Mouse (Mus musculus) forebrain, embryonic 16.5 days (tissue): Measurements from ENCODE around the gene Fry. TPM values are rescaled to one million over a fixed set of nuclear protein-coding genes. Genes with fewer than 3 reads are reported as not detected.

ENCODE experiments used
- ATAC-seq: fragments of 200-750 bp; cut with Nextera tagmentation; 2 replicates; pipeline ENCODE4 v1.8.0; 2017; ENCODE audit warnings: mild to moderate bottlenecking, moderate library complexity
- H3K27ac ChIP-seq: fragments of 300-500 bp; sonication (generic); 2 replicates; pipeline ENCODE4 v1.5.1; 2014; ENCODE audit warnings: low read length, control low read depth
- H3K27me3 ChIP-seq: fragments of 300-500 bp; sonication (generic); replicated peaks from 2 replicates; pipeline ENCODE4 v1.6.1; 2014; ENCODE audit warnings: low read length; ENCODE audit not compliant: control insufficient read depth, insufficient read depth
- H3K36me3 ChIP-seq: fragments of 300-500 bp; sonication (generic); 2 replicates; pipeline ENCODE4 v1.6.1; 2014; ENCODE audit not compliant: control insufficient read depth, insufficient read depth
- H3K4me1 ChIP-seq: fragments of 300-500 bp; sonication (generic); replicated peaks from 2 replicates; pipeline ENCODE4 v1.6.1; 2014; ENCODE audit warnings: low read length; ENCODE audit not compliant: control insufficient read depth, insufficient read depth
- H3K4me2 ChIP-seq: fragments of 300-500 bp; sonication (generic); 2 replicates; pipeline ENCODE4 v1.6.1; 2014; ENCODE audit warnings: mild to moderate bottlenecking, low read length, control low read depth
- H3K4me3 ChIP-seq: fragments of 300-500 bp; sonication (generic); replicated peaks from 2 replicates; pipeline ENCODE4 v1.5.1; 2014; ENCODE audit warnings: mild to moderate bottlenecking, low read length, control low read depth
- H3K9ac ChIP-seq: fragments of 300-500 bp; sonication (generic); replicated peaks from 2 replicates; pipeline ENCODE4 v1.6.1; 2014; ENCODE audit warnings: low read depth, low read length, control low read depth
- H3K9me3 ChIP-seq: fragments of 300-500 bp; sonication (generic); 2 replicates; pipeline ENCODE4 v1.6.1; 2016; ENCODE audit warnings: low read length; ENCODE audit not compliant: control insufficient read depth
- WGBS: fragments of 180-500 bp; shearing (Covaris S2); extraction: QIAGEN DNeasy Blood & Tissue Kit; methylation state at CpG from one replicate; pipeline ENCODE4 v1.1.7; 2014; 5-methylcytosine and 5-hydroxymethylcytosine counted together
- polyA plus RNA-seq: library from polyadenylated mRNA; unstranded; fragments of >200 nt; fragmentation: Nextera tagmentation; extraction: Ambion mirVana; gene quantifications from 2 replicates; pipeline ENCODE4 v1.2.1, GENCODE M21; 2015

The Fry gene
- polyA plus RNA-seq, 1 experiment from 2014 or later = 45.4 TPM

DNA sequence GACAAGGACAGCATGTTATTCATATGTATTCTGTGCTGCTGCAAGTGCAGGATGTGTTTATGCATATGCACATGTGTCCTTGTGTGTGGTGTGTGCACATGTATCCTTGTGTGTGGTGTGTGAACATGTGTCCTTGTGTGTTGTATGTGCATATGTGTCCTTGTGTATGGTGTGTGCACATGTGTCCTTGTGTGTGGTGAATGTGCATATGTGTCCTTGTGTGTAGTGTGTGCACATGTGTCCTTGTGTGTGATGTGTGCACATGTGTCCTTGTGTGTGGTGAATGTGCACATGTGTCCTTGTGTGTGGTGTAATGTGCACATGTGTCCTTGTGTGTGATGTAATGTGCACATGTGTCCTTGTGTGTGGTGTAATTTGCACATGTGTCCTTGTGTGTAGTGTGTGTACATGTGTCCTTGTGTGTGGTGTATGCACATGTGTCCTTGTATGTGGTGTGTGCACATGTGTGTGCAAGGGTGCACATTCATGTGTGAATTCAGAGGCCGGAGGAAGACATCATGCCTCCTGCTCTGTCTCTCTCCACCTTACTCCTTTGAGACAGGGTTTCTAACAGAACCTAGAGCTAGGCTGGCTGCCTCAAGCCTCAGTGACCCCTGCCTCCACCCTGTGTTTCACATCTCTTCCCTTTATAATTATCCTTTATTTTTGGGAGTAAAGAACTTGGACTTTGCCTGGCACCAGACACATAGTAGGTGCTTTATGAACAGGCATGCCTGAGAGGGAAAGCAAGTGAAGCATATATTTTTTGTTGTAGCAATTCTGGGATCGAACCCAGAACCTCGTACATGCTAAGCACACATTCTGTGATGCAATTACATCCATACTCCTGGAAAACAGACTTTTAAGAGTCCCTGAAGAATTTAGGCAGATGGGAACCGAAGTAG lies 72.3 kb downstream of the Fry start:
- H3K4me3 ChIP-seq = no peak overlapping the region
- H3K9ac ChIP-seq = no peak overlapping the region
- no peak overlapping the region for H3K27ac ChIP-seq
- H3K27me3 ChIP-seq = no peaks in the 10 kb centered on the region
- H3K9me3 ChIP-seq = no peaks in the 10 kb centered on the region
- peaks cover 1% of the 10 kb centered on the region for H3K4me1 ChIP-seq
- WGBS = 87% methylated on average over 4 of the region's 4 CpGs
- H3K4me2 ChIP-seq = no peak overlapping the region
- H3K36me3 ChIP-seq = no peaks in the 10 kb centered on the region
- no peak for ATAC-seq

DNA sequence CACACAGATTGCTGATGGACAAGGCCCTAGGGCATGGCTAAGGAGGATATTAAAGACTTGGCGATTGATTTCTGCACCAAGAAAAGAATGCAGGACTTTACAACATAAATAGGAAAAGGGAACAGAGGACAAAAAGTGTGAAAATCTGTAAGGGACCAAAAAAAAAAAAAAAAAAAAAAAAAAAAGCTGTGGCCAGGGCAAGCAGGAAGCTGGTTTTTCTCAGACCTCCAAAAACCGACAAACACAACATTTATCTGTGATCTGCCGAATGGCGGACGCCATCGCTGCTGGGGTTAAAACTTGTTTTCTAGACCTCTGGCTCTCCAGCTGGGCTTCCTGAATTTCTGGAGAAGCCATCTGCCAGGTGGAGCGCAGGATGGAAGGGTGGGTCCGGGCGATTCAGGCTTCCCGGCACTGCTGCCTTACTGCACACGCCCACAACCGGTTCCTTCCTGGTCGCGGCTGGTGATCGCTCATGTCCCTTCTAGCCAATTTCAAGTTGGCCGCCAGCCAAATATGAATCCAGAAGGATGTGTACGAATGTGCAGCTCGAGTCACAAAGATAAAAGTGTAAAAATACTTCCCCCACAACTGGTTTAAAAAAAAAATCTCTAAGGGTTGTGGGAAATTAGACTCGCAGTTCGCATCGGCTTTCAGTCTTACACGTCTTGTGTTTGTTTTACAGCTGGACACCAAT lies 77.2 kb downstream of the Fry start:
- 4% methylated on average over 22 of the region's 22 CpGs for WGBS

DNA sequence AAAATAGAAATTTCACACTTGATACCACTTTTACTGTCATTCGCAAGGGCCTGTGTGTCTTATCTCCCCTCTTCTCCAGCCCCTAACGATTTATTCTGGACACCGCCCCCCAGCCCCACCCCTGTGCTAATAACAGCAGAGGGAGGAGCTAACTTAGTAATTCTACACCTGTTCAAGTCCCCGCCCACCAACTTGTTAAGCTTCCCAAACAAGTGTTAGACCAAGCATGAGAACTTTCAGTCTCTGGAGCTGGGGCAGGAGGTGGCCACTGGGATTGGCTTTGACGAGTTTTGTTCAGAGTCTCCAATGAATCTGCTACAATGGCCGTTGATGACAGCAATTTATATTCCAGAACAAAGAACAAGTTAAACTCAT lies 77.8 kb downstream of the Fry start:
- H3K4me3 ChIP-seq = peak overlapping the region; percentile 43
- H3K9me3 ChIP-seq = no peaks in the 10 kb centered on the region
- H3K4me1 ChIP-seq = peaks cover 9% of the 10 kb centered on the region
- no peaks in the 10 kb centered on the region for H3K36me3 ChIP-seq
- ATAC-seq = 0 out of 2 replicates have a peak, but pooled peaks have one; percentile 22
- no peak overlapping the region; the same call in 1 of the 2 replicates for H3K9ac ChIP-seq
- H3K4me2 ChIP-seq = peak overlapping the region; percentile 71
- 3% methylated on average over 6 of the region's 6 CpGs for WGBS
- H3K27me3 ChIP-seq = no peaks in the 10 kb centered on the region
- no peak overlapping the region for H3K27ac ChIP-seq

More for the DNA sequence above, 77.2 kb downstream of the Fry start:
- ATAC-seq = peak; percentile 73
- Histone ChIP-seq H3K9me3 (no peaks in the 10 kb centered on the region), H3K4me1 (peaks cover 9% of the 10 kb centered on the region), H3K4me2 (peak overlapping the region; percentile 71), H3K36me3 (no peaks in the 10 kb centered on the region), H3K4me3 (peak overlapping the region; percentile 43), H3K9ac (peak overlapping the region; percentile 50), H3K27me3 (no peaks in the 10 kb centered on the region), H3K27ac (no peak overlapping the region)

GRCm38 (mm10) chr5:150196881-150197311 lies 78.5 kb downstream of the Fry start:
- peak overlapping the region; percentile 71; the same call in 1 of the 2 replicates for H3K4me2 ChIP-seq
- H3K4me3 ChIP-seq = no peak overlapping the region

GRCm38 (mm10) chr5:150206749-150207148 lies 88.3 kb downstream of the Fry start:
- Histone ChIP-seq H3K9ac (no peak overlapping the region), H3K9me3 (0 out of 2 replicates have a peak, but pooled peaks cover 2% of the 10 kb centered on the region), H3K4me3 (no peak overlapping the region), H3K36me3 (no peaks in the 10 kb centered on the region), H3K27ac (no peak overlapping the region), H3K4me2 (no peak overlapping the region), H3K27me3 (no peaks in the 10 kb centered on the region), H3K4me1 (no peaks in the 10 kb centered on the region)
- 87% methylated on average over 6 of the region's 6 CpGs for WGBS
- no peak for ATAC-seq

More at GRCm38 (mm10) chr5:150196881-150197311, 78.5 kb downstream of the Fry start:
- Histone ChIP-seq H3K27ac (no peak overlapping the region), H3K27me3 (no peaks in the 10 kb centered on the region), H3K9me3 (no peaks in the 10 kb centered on the region), H3K9ac (no peak overlapping the region), H3K4me1 (peaks cover 9% of the 10 kb centered on the region), H3K36me3 (no peaks in the 10 kb centered on the region)
- WGBS = 42% methylated on average over 6 of the region's 6 CpGs
- ATAC-seq = no peak

- H3K9ac ChIP-seq = no peak overlapping the region
- H3K36me3 ChIP-seq = no peaks in the 10 kb centered on the region
- no peak overlapping the region for H3K4me2 ChIP-seq
- no peak overlapping the region for H3K4me3 ChIP-seq
- no peaks in the 10 kb centered on the region for H3K27me3 ChIP-seq
- 0 out of 2 replicates have a peak, but pooled peaks cover 2% of the 10 kb centered on the region for H3K9me3 ChIP-seq
- WGBS = 54% methylated on average over 18 of the region's 18 CpGs
- no peaks in the 10 kb centered on the region for H3K4me1 ChIP-seq
- no peak overlapping the region for H3K27ac ChIP-seq
- no peak for ATAC-seq
These were observed 89.2 kb downstream of the Fry start for GRCm38 (mm10) chr5:150207596-150207995.

DNA sequence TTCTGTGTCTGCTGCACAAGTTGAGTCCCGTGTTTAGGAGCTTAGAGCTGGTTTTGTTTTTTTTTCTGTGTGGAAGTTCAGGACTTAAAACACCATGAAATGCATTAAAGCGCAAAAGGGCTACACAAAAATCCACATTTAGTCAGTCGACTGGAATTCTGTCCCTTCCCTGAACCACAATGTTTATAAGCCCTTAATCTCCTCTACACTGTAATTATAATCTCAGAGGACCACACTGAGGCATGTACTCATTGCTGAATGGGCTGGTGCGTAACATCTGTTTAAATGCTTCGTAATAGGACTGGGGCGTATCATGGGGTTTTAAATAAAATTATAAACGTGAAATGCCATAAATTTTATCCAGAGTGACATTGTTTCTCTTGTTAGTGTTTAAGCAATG lies 89.6 kb downstream of the Fry start:
- no peak overlapping the region for H3K4me2 ChIP-seq
- WGBS = 56% methylated on average over 7 of the region's 7 CpGs
- no peak for ATAC-seq

GRCm38 (mm10) chr5:150214081-150214480 lies 95.6 kb downstream of the Fry start:
- Histone ChIP-seq H3K4me1 (no peaks in the 10 kb centered on the region), H3K4me2 (no peak overlapping the region), H3K9me3 (no peaks in the 10 kb centered on the region), H3K27me3 (no peaks in the 10 kb centered on the region), H3K36me3 (no peaks in the 10 kb centered on the region), H3K9ac (no peak overlapping the region), H3K4me3 (no peak overlapping the region), H3K27ac (no peak overlapping the region)
- WGBS = 86% methylated on average over 6 of the region's 6 CpGs
- ATAC-seq = no peak

More for the DNA sequence above, 89.6 kb downstream of the Fry start:
- Histone ChIP-seq H3K4me1 (no peaks in the 10 kb centered on the region), H3K27ac (no peak overlapping the region), H3K4me3 (no peak overlapping the region), H3K36me3 (no peaks in the 10 kb centered on the region), H3K27me3 (no peaks in the 10 kb centered on the region), H3K9ac (no peak overlapping the region), H3K9me3 (0 out of 2 replicates have a peak, but pooled peaks cover 2% of the 10 kb centered on the region)

DNA sequence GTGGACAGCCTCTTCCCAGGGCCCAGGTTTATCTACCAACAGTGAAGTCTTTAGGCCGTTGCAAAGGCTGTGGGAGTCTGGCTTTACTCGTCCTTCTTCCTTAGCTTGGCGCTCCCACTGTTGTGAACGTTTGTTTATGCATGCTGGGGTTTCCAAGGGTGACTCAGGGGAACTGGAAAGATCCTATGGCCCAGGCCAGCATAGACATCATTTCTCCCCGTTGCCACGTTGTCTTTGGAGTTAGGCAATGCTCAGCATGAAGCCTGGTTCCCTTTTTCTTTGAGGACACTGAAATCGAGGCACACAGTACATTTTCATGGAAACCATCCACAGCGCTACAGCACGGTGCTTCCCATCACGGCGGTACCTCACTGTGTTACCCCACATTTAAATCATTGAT lies 97.6 kb downstream of the Fry start:
- WGBS = 79% methylated on average over 11 of the region's 11 CpGs
- Histone ChIP-seq H3K9ac (no peak overlapping the region), H3K9me3 (no peaks in the 10 kb centered on the region), H3K27ac (no peak overlapping the region), H3K4me1 (no peaks in the 10 kb centered on the region), H3K36me3 (no peaks in the 10 kb centered on the region), H3K4me3 (no peak overlapping the region), H3K4me2 (no peak overlapping the region), H3K27me3 (no peaks in the 10 kb centered on the region)
- no peak for ATAC-seq
